Mouse (Mus musculus): ENCODE measurements around the gene Plekha5. TPM values are rescaled to one million over a fixed set of nuclear protein-coding genes. Genes with fewer than 3 reads are reported as not detected.
"Not testable (repeated sequence)": the region's sequence is repeated elsewhere in the genome, so short reads cannot be mapped to it uniquely, and the experiment has no call there.

The Plekha5 gene
- polyA plus RNA-seq, 1 experiment from 2014 or later, result 51.4 TPM

- H3K4me2 ChIP-seq, result no peak overlapping the region
- no peaks in the 10 kb centered on the region for H3K9me3 ChIP-seq
- no peak overlapping the region for H3K9ac ChIP-seq
- peaks cover 75% of the 10 kb centered on the region for H3K36me3 ChIP-seq (replicated peaks)
- no peak for ATAC-seq (ENCODE audit: low FRiP score)
- H3K4me3 ChIP-seq (replicated peaks), result no peak overlapping the region
- no peak overlapping the region for H3K27ac ChIP-seq
- 97% methylated on average over 3 of the region's 3 CpGs for WGBS
- no peaks in the 10 kb centered on the region for H3K27me3 ChIP-seq
- H3K4me1 ChIP-seq, result no peaks in the 10 kb centered on the region
Observed at GRCm38 (mm10) chr6:140574943-140575342, 151.1 kb downstream of the Plekha5 start.

DNA sequence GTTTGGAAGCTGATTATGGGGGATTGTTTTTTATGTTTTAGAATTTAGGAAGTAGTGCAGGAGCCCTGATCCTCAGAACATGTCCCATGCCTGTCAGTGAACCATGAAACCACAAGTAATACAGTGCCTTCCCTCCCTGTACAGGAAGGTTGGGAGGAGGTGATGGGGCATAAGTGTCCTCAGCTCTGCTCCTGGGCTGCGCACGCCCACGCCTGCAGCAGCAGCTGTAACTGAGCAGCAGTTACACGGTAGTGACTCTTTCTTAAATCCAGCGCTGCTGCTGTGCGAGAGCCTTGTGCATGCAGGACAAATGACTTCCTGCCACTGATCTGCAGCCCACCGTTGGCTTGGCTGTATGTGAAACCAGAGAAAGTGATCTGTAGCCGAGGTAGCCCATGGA is 152.3 kb downstream of the Plekha5 start:
- Histone ChIP-seq H3K27ac (no peak overlapping the region), H3K36me3 (replicated peaks) (peaks cover 67% of the 10 kb centered on the region), H3K4me1 (no peaks in the 10 kb centered on the region), H3K9me3 (no peaks in the 10 kb centered on the region), H3K4me3 (replicated peaks) (no peak overlapping the region), H3K9ac (no peak overlapping the region), H3K4me2 (no peak overlapping the region), H3K27me3 (no peaks in the 10 kb centered on the region)
- 90% methylated on average over 8 of the region's 8 CpGs for WGBS
- no peak for ATAC-seq (ENCODE audit: low FRiP score)

GRCm38 (mm10) chr6:140576961-140577821 is 153.3 kb downstream of the Plekha5 start:
- WGBS, result 77% methylated on average over 18 of the region's 18 CpGs

GRCm38 (mm10) chr6:140577822-140578170 is 153.9 kb downstream of the Plekha5 start:
- Histone ChIP-seq H3K4me1 (no peaks in the 10 kb centered on the region), H3K36me3 (replicated peaks) (peaks cover 54% of the 10 kb centered on the region), H3K4me2 (no peak overlapping the region), H3K9me3 (no peaks in the 10 kb centered on the region), H3K27ac (no peak overlapping the region), H3K9ac (no peak overlapping the region), H3K4me3 (replicated peaks) (no peak overlapping the region), H3K27me3 (no peaks in the 10 kb centered on the region)
- WGBS, result 89% methylated on average over 4 of the region's 4 CpGs
- ATAC-seq (ENCODE audit: low FRiP score), result no peak

More at GRCm38 (mm10) chr6:140576961-140577821, 153.3 kb downstream of the Plekha5 start:
- H3K9ac ChIP-seq, result no peak overlapping the region
- H3K4me1 ChIP-seq, result no peaks in the 10 kb centered on the region
- no peak overlapping the region for H3K4me2 ChIP-seq
- no peak overlapping the region for H3K4me3 ChIP-seq (replicated peaks)
- H3K9me3 ChIP-seq, result no peaks in the 10 kb centered on the region
- no peak overlapping the region for H3K27ac ChIP-seq
- ATAC-seq (ENCODE audit: low FRiP score), result no peak
- H3K36me3 ChIP-seq (replicated peaks), result peaks cover 56% of the 10 kb centered on the region
- no peaks in the 10 kb centered on the region for H3K27me3 ChIP-seq

DNA sequence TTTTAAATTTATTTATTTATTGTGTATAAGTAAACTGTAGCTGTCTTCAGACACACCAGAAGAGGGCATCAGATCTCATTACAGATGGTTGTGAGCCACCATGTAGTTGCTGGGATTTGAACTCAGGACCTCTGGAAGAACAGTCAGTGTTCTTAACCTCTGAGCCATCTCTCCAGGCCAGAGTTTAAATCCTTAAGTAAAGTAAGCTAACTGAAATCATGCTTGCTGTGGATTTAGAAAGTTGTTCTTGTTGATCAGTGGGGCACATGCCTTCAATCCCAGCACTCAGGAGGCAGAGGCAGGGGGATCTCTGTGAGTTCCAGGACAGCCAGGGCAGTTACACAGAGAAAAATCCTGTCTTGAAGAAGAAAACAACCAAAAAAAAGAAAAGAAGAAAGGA is 155.1 kb downstream of the Plekha5 start:
- H3K9me3 ChIP-seq; H3K4me3 ChIP-seq (replicated peaks); H3K27ac ChIP-seq; H3K27me3 ChIP-seq; ATAC-seq (ENCODE audit: low FRiP score); H3K4me1 ChIP-seq; H3K4me2 ChIP-seq; H3K9ac ChIP-seq: not testable (repeated sequence)
- peaks cover 51% of the 10 kb centered on the region for H3K36me3 ChIP-seq (replicated peaks)

- Histone ChIP-seq H3K4me1 (no peaks in the 10 kb centered on the region), H3K27me3 (no peaks in the 10 kb centered on the region), H3K27ac (no peak overlapping the region), H3K4me2 (no peak overlapping the region), H3K9ac (no peak overlapping the region), H3K36me3 (replicated peaks) (peaks cover 40% of the 10 kb centered on the region), H3K4me3 (replicated peaks) (no peak overlapping the region), H3K9me3 (no peaks in the 10 kb centered on the region)
- ATAC-seq (ENCODE audit: low FRiP score), result no peak
- WGBS, result 89% methylated on average over 4 of the region's 4 CpGs
Observed at GRCm38 (mm10) chr6:140580170-140580569, 156.3 kb downstream of the Plekha5 start.

GRCm38 (mm10) chr6:140586714-140587259 is 162.9 kb downstream of the Plekha5 start:
- Histone ChIP-seq H3K4me2 (no peak overlapping the region), H3K9me3 (no peaks in the 10 kb centered on the region), H3K27ac (no peak overlapping the region), H3K9ac (no peak overlapping the region), H3K36me3 (replicated peaks) (peaks cover 65% of the 10 kb centered on the region), H3K27me3 (no peaks in the 10 kb centered on the region), H3K4me1 (no peaks in the 10 kb centered on the region), H3K4me3 (replicated peaks) (no peak overlapping the region)
- WGBS, result 85% methylated on average over 8 of the region's 8 CpGs
- ATAC-seq (ENCODE audit: low FRiP score), result no peak

DNA sequence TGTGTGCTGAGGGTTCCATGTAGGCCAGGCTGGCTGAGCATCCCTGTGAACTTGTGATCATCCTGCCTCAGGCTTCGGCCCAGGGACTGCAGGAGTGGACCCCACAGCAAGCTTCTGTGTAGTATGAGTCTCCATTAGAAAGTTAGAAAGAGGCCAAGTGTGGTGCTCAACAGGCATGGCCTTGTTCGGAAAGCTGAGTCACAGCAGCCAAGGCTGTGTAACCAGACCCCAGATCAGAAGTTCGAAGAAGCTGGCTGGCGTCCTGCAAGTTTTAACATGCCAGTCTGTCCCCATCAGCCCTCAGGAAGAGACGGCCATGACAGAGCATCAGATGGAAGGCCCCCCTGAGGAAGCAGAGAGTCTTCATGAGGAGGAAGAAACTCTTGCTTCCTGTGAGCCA is 167.5 kb downstream of the Plekha5 start:
- Histone ChIP-seq H3K36me3 (replicated peaks) (peaks cover 91% of the 10 kb centered on the region), H3K27me3 (no peaks in the 10 kb centered on the region), H3K4me1 (no peaks in the 10 kb centered on the region), H3K4me3 (replicated peaks) (no peak overlapping the region), H3K9ac (no peak overlapping the region), H3K9me3 (no peaks in the 10 kb centered on the region), H3K27ac (no peak overlapping the region), H3K4me2 (no peak overlapping the region)
- no peak for ATAC-seq (ENCODE audit: low FRiP score)
- WGBS, result 92% methylated on average over 5 of the region's 5 CpGs

DNA sequence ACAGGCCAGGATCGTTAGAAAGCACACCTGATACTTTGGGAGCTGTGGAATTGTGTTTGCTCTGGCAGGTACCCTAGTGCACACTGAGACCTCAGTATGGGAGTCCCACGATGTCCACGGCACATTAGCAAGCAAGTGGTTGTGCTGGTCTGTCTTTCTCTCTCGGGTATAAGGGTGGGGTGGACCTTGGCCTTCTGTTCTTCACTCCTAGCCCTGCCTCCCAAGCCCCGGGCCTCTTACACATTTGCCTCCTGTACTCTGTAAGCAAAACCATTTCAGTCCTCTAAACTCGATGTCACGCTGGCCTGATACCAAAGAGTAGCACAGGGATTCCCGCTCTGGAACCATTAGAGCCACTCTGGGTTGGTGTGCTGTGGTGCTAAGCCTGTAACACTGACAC is 168.9 kb downstream of the Plekha5 start:
- H3K36me3 ChIP-seq (replicated peaks), result peaks cover 89% of the 10 kb centered on the region
- no peak for ATAC-seq (ENCODE audit: low FRiP score)

DNA sequence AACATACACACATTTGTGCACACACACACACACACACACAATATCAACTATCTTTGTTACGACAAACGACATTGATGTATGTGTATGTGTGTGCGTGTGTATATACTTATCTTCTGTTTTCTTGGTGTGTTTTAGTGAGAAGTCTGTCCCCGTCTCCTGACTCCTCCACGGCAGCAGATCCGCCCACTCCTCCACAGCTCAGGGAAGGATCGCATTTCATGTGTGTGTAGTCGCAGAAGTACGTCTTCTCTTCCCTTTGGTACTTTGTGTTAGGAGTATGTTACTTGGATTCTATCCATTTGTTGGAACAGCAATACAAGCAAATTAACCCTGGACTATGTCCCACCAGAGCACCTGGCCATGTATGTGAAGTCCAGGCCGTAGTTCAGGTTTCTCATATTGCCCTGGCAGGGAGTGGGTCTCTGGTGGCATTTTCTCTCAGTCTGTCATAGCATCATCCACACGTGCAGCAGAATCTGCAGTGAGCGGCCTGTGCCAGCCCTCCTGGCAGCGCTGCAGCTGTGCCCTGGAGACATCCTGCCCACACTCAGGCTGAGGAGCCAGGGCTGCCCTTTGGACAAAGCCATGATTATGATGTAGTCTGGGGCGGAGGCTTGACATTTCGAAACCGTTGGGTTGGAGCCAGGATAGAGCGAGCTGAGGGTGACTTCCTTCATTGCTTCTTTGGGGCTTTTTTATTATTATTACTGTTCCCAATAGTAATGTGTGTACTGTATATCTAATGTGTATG is 169.7 kb downstream of the Plekha5 start:
- Histone ChIP-seq H3K36me3 (replicated peaks) (peaks cover 81% of the 10 kb centered on the region), H3K27me3 (no peaks in the 10 kb centered on the region), H3K9me3 (no peaks in the 10 kb centered on the region), H3K4me2 (no peak overlapping the region), H3K27ac (no peak overlapping the region), H3K4me1 (peaks cover 10% of the 10 kb centered on the region; the same call in 1 of the 2 replicates), H3K4me3 (replicated peaks) (no peak overlapping the region), H3K9ac (no peak overlapping the region)
- ATAC-seq (ENCODE audit: low FRiP score), result no peak
- WGBS, result 95% methylated on average over 17 of the region's 17 CpGs

More for the DNA sequence above, 168.9 kb downstream of the Plekha5 start:
- H3K9ac ChIP-seq, result no peak overlapping the region
- 90% methylated on average over 8 of the region's 8 CpGs for WGBS
- H3K27ac ChIP-seq, result no peak overlapping the region
- H3K27me3 ChIP-seq, result no peaks in the 10 kb centered on the region
- no peaks in the 10 kb centered on the region for H3K9me3 ChIP-seq
- no peak overlapping the region for H3K4me2 ChIP-seq
- H3K4me1 ChIP-seq, result peaks cover 6% of the 10 kb centered on the region; the same call in 1 of the 2 replicates
- H3K4me3 ChIP-seq (replicated peaks), result no peak overlapping the region

GRCm38 (mm10) chr6:140595551-140595950 is 171.7 kb downstream of the Plekha5 start:
- not testable (repeated sequence) for ATAC-seq (ENCODE audit: low FRiP score); H3K4me3 ChIP-seq (replicated peaks); H3K9me3 ChIP-seq; H3K27me3 ChIP-seq; H3K27ac ChIP-seq; H3K4me2 ChIP-seq; H3K9ac ChIP-seq
- 98% methylated on average over 6 of the region's 6 CpGs for WGBS
- H3K4me1 ChIP-seq, result peaks cover 10% of the 10 kb centered on the region; the same call in 1 of the 2 replicates
- peaks cover 67% of the 10 kb centered on the region for H3K36me3 ChIP-seq (replicated peaks)

Data from forebrain, embryonic 12.5 days (tissue).